Mouse (Mus musculus): Measurements from ENCODE around the gene Tmem178b. TPM values are rescaled to one million over a fixed set of nuclear protein-coding genes. Genes with fewer than 3 reads are reported as not detected.

Gene Tmem178b
- total RNA-seq, 4 experiments from 2014 or later: 156 to 182 (median 174) TPM

DNA sequence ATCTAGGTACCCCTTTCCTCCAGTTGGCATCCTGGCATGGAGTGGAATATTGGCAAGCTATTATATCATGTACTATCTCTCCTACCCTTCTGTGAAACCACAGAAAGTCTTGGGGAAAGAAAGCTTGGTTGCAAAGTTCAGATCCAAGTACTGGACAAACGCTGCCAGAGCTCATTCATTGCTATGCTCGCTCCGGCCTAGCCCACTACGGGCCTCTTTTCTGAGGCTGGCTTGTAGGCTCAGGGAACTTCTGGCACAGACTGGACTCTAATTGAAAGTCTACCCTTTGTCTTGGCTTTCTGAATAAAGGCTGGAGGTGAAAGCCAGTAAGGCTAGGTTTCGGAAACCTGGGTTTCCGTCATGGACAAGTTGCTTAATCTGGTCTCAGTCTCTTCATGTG, 44.7 kb downstream of the Tmem178b start:
- DNase-seq (ENCODE audit: low spot score in 2 of 2): no peak

GRCm38 (mm10) chr6:39919011-39919709, 46.1 kb downstream of the Tmem178b start:
- DNase-seq (ENCODE audit: low spot score in 2 of 2): no peak

GRCm38 (mm10) chr6:39926442-39926841, 53.4 kb downstream of the Tmem178b start:
- DNase-seq (ENCODE audit: low spot score in 2 of 2): no peak

- no peak for DNase-seq (ENCODE audit: low spot score in 2 of 2)
Measured at GRCm38 (mm10) chr6:39936590-39936989, 63.5 kb downstream of the Tmem178b start.

DNA sequence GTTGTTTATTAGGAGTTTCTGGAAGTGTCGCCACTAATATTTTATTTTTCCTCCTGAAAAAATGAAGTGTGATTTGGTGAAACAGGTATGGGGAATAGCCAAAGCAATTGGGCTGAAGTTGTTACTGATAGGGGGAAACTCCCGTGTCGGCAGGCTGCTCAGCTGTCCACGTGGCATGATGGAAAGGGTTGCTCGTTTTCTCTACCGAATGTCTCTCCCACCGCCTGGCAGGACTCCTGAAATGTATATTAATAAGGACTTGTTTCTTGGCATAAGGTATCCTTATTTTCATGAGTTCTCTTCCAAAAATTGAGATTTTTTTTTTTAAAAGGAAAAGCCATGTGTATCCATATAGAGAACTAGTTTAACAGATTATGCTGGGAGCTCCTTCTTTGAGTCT, 67.8 kb downstream of the Tmem178b start:
- DNase-seq (ENCODE audit: low spot score in 2 of 2): no peak

- DNase-seq (ENCODE audit: low spot score in 2 of 2): no peak
Measured at GRCm38 (mm10) chr6:39944854-39945253, 71.8 kb downstream of the Tmem178b start.

DNA sequence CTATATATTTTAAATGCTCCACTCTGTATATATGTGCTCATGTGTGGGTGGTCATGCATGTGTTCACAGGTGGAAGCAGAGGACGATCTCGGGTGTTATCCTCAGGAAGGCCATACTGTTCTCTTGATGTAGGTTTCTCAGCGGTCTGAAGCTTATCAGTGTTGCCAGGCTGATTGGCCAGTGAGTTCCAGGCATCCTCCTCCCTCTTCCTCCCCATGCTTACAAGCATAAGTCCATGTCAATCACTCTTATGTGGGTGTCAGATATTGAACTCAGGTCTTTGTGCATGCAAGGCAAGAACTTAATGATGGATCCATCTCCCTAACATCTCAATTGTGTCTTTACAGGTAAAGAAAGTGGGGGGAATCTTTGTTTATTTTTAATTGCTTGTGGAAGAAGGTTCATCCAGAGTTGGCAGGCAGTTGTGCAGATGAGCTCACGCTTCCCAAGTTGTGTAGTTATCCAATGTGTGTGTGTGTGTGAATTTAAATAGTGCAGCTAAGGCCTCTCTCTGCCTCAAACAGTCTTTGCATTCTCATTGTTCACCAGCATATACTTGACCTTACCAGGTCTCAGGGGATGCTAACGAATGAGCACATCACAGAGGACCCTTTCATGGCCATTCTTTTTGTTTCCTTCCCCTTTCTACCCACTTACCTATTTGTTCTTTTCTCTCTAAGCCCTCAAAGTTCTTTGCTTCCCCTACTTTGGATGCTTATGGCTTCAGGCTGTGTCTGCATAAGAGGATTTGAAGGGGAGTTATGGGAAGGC, 72.8 kb downstream of the Tmem178b start:
- no peak for DNase-seq (ENCODE audit: low spot score in 2 of 2)

DNA sequence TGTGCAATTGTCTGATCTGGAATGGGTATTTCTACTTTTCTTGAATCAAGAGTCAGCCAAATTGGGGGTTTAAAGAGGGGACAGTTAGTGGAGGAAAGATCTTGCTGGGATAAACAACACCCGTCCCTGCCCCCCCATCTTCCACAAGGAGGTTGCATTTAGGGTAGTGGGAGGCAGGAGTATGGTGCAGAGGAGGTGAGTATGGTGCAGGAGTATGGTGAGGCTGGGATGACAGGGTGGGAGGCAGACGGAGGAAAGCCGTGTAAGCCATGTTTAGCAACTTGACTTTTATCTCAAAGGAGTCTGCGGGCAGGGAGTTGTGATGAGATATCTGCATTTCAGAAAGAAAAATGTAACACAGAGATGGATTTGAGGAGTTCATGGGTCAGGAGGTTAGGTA, 73.5 kb downstream of the Tmem178b start:
- no peak for DNase-seq (ENCODE audit: low spot score in 2 of 2)

DNA sequence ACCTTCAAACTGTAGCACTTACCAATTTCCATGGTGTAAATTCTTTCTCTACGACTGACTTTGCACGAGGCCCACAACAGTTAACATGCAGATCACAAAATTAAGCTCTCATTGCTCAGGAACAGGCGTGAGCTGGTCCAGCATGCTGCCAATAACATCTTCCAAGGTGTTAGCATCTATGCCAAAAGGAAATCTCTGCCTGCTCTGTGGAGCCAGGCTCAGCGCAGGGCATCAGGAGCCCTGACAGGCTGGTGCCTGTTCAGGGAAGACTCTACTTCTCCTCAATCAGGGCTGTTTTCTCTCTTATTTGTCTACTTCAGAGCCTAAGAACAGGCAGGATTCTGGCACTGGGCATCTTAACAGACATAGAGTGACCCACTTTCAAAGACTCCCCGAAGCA, 80.9 kb downstream of the Tmem178b start:
- no peak for DNase-seq (ENCODE audit: low spot score in 2 of 2)

DNA sequence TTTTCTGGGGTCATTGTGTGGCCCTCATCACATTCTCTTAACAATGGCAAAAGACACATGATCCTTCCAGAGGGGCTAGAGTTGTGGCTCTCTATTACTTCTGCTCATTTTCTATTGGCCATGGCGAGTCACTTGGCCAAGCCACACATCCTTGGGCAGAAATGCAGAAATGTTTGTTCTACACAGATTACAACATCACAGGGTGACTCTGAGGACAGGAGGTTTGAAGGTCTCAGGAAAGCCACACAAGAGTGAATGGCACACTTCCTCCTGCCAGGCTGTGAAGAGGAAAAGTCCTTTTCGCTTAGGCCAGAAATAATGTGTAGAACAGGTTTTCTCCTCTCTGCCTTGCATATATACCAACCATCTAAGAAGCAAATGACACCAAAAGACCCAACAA, 82.1 kb downstream of the Tmem178b start:
- no peak for DNase-seq (ENCODE audit: low spot score in 2 of 2)

- DNase-seq (ENCODE audit: low spot score in 2 of 2): no peak
Measured at GRCm38 (mm10) chr6:39964606-39965005, 91.5 kb downstream of the Tmem178b start.

DNA sequence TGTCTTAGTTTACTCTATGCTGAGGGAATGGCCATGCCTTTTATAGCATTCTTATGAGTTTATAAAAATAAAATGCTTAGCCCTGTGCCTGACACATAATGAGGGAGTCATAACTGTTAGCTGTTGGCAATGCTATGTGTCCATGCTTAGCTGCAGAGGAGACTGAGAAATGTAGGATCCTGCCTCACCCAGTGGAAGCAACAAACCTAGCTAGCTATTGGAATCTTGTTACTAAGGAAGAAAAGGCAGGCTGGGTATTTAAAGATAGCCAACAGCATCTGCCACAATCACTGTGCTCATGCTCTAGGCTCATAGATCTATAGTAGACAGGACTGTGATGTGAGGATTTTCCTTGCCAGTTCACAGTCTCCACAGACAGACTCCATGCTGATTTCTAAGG, 97.2 kb downstream of the Tmem178b start:
- DNase-seq (ENCODE audit: low spot score in 2 of 2): no peak

- peak; percentile 51 to 54 for DNase-seq (ENCODE audit: low spot score in 2 of 2)
Measured at GRCm38 (mm10) chr6:39978942-39979341, 105.9 kb downstream of the Tmem178b start.

- DNase-seq (ENCODE audit: low spot score in 2 of 2): no peak
Measured at GRCm38 (mm10) chr6:39990772-39991171, 117.7 kb downstream of the Tmem178b start.

DNA sequence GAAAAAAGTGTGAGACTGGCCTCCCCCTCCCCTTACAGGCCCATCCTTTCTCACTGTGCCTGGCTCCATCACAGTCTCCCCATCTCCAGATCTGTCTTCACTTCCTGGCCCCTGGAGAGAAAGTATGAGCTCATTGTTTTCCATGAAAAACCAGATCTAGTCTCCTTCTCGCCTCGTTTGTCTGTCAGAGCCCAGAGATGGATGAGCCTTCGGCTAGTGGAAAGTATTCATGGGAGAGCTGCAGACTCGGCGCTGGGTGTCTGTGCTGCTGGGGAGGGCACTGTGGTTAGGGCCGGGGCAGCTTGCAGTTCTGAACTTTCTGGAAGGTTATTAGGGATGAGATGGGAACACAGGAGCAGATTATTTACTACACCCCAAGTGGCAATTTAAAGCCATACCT, 118.9 kb downstream of the Tmem178b start:
- DNase-seq (ENCODE audit: low spot score in 2 of 2): no peak

- DNase-seq (ENCODE audit: low spot score in 2 of 2): no peak
Measured at GRCm38 (mm10) chr6:40006006-40006765, 133.1 kb downstream of the Tmem178b start.

- no peak for DNase-seq (ENCODE audit: low spot score in 2 of 2)
Measured at GRCm38 (mm10) chr6:40008166-40008907, 135.3 kb downstream of the Tmem178b start.

GRCm38 (mm10) chr6:40009718-40010117, 136.6 kb downstream of the Tmem178b start:
- DNase-seq (ENCODE audit: low spot score in 2 of 2): no peak

- no peak for DNase-seq (ENCODE audit: low spot score in 2 of 2)
Measured at GRCm38 (mm10) chr6:40011066-40011465, 138.0 kb downstream of the Tmem178b start.

- DNase-seq (ENCODE audit: low spot score in 2 of 2): no peak
Measured at GRCm38 (mm10) chr6:40011609-40012008, 138.5 kb downstream of the Tmem178b start.

- DNase-seq (ENCODE audit: low spot score in 2 of 2): no peak
Measured at GRCm38 (mm10) chr6:40013407-40013806, 140.3 kb downstream of the Tmem178b start.
